In genomic region chr14:60694215-60694997, GRCm38 (mm10) we compare ENCODE assay signal across 8 mouse cellular contexts.
A peak's percentile ranks its signal among the peaks of the same experiment; 100 is the strongest.
DNase-seq lines count a peak whose midpoint lies in the region.

No protein-coding gene starts in this region.

- DNase-seq in layer of hippocampus, adult 18-20 months (ENCODE audit: low spot score in 2 of 2): peak; percentile 42 to 81
- DNase-seq in layer of hippocampus, adult 9-10 months (ENCODE audit: low spot score): no peak
- peak; percentile 72 for DNase-seq in NIH3T3 (ENCODE audit: low read depth)
- peak; percentile 86 to 91 for DNase-seq in cerebellum, postnatal 14 days
- peak; percentile 66 to 84 for DNase-seq in heart, postnatal 14 days
- DNase-seq in left cerebral cortex, postnatal 25 days (ENCODE audit: low spot score in 2 of 2): peak; percentile 54 to 65
- peak; percentile 23 to 48 for DNase-seq in natural killer cell, adult 2 months (ENCODE audit: low spot score in 2 of 2)
- peak; percentile 50 to 64 for DNase-seq in thymus, postnatal 36 days

- intact Hi-C loops in heart, postnatal 14 days (cut with DNase I): loop anchor here (1.0 to 10.0 kb wide), 2 partner anchors 169 to 1090 kb away; no protein-coding TSS in a partner anchor
- intact Hi-C loops in left cerebral cortex, postnatal 25 days (cut with DNase I): loop anchor here (1.0 kb wide), 1 partner anchor 169 kb away; no protein-coding TSS in a partner anchor
